9 mouse cellular contexts compared by ENCODE assay signal in the genomic region with DNA sequence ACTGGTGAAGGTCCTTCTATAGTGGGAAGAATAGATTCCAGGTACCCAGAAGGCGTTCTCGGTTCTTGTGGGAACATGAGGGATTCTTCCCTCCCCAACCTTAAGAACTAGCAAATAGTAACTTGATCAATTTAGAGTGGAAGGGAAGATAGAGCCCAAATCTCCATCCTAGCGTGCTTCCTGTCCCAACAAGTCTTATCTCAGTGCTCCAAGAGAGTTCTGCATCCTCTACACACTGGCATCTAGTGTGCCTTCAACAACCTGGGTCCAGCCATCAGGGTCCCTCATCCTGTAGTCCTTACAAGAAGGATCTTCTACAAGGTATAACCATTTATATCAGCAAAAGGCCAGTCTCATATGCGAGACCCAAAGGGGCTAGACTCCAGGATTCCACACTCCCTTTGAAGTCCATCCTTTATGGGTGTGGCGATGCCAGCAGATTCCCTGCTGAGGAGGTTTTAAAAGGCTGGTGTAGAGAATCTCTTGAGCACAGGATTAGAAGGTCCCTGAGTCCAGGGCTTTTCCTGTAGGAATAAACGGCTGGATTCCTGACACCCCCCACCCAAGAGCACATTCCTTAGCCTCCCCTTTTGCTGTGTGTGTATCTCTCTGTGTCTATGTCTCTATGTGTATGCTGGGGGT. TPM values are rescaled to one million over a fixed set of nuclear protein-coding genes. Genes with fewer than 3 reads are reported as not detected.
A peak's percentile ranks its signal among the peaks of the same experiment; 100 is the strongest.
DNase-seq lines count a peak whose midpoint lies in the region; ATAC-seq and TF ChIP-seq lines count a peak whose summit lies in the region.
"Had no signal": no experiment of that assay in that cellular context is flagged by ENCODE, and none has a peak within 500 bp of the region (broad histone marks: within the 10 kb centered on the region; RNA-seq: fewer than 3 reads in every experiment).

No protein-coding gene starts in this region.

- peaks cover 25% of the 10 kb centered on the region for H3K4me1 ChIP-seq in kidney, embryonic 16.5 days (ENCODE audit: insufficient read depth, low read length)
- peaks cover 4% of the 10 kb centered on the region for H3K4me1 ChIP-seq in cortical plate, adult 2 months (ENCODE audit: control insufficient read depth, insufficient read depth, low read length)
- peaks cover 34% of the 10 kb centered on the region for H3K4me1 ChIP-seq in intestine, embryonic 14.5 days (replicated peaks; ENCODE audit: control insufficient read depth, insufficient read depth, low read length)
- H3K4me1 ChIP-seq in neural tube, embryonic 14.5 days (ENCODE audit: control insufficient read depth, insufficient read depth, low read length): peaks cover 35% of the 10 kb centered on the region

- peak; percentile 12; the same call in 1 of the 2 replicates for ATAC-seq in kidney, embryonic 16.5 days (ENCODE audit: low FRiP score, low TSS enrichment)
- ATAC-seq in intestine, embryonic 14.5 days (replicated peaks; ENCODE audit: low FRiP score, low TSS enrichment, low read depth): no peak
- ATAC-seq in neural tube, embryonic 14.5 days (ENCODE audit: low read depth): no peak

- no peaks in the 10 kb centered on the region for H3K27me3 ChIP-seq in kidney, embryonic 16.5 days (ENCODE audit: insufficient read depth, low read length)
- no peaks in the 10 kb centered on the region for H3K27me3 ChIP-seq in intestine, embryonic 14.5 days (replicated peaks; ENCODE audit: control insufficient read depth, insufficient read depth, low read length)
- H3K27me3 ChIP-seq in neural tube, embryonic 14.5 days (ENCODE audit: control insufficient read depth, insufficient read depth, low read length): no peaks in the 10 kb centered on the region

- peak overlapping the region; percentile 70 for H3K4me3 ChIP-seq in kidney, embryonic 16.5 days (ENCODE audit: low read length)
- H3K4me3 ChIP-seq in cortical plate, adult 2 months (ENCODE audit: insufficient read depth, low read length): peak overlapping the region; percentile 66
- peak overlapping the region; percentile 59 for H3K4me3 ChIP-seq in intestine, embryonic 14.5 days (ENCODE audit: low read depth, low read length)
- peak overlapping the region; percentile 63 for H3K4me3 ChIP-seq in neural tube, embryonic 14.5 days (ENCODE audit: low read depth, low read length)

- no peak for TF ChIP-seq CTCF in cortical plate, adult 2 months (IDR thresholded peaks at IDR 0.05; ENCODE audit: extremely low read depth, insufficient read depth, low read length)

- no peaks in the 10 kb centered on the region for H3K9me3 ChIP-seq in kidney, embryonic 16.5 days (ENCODE audit: low read length)
- no peaks in the 10 kb centered on the region for H3K9me3 ChIP-seq in intestine, embryonic 14.5 days (ENCODE audit: control insufficient read depth, low read length)
- H3K9me3 ChIP-seq in neural tube, embryonic 14.5 days (ENCODE audit: control insufficient read depth, low read length): no peaks in the 10 kb centered on the region

- H3K9ac ChIP-seq in kidney, embryonic 16.5 days (replicated peaks; ENCODE audit: low read length): peak overlapping the region; percentile 78
- peak overlapping the region; percentile 60 for H3K9ac ChIP-seq in intestine, embryonic 14.5 days (ENCODE audit: low read length)
- peak overlapping the region; percentile 78 for H3K9ac ChIP-seq in neural tube, embryonic 14.5 days (replicated peaks; ENCODE audit: low read depth, low read length)

- WGBS in kidney, embryonic 16.5 days: 51% methylated on average over 6 of the region's 6 CpGs
- 46% methylated on average over 6 of the region's 6 CpGs for WGBS in intestine, embryonic 14.5 days
- WGBS in neural tube, embryonic 14.5 days: 50% methylated on average over 6 of the region's 6 CpGs

- no peak for DNase-seq in kidney, postnatal 25 days
- DNase-seq in intestine, embryonic 14.5 days (ENCODE audit: low spot score): peak; percentile 59
- DNase-seq in adrenal gland, adult 18-20 months (ENCODE audit: low spot score in 2 of 2): no peak
- no peak for DNase-seq in adrenal gland, postnatal 25 days
- no peak for DNase-seq in layer of hippocampus, postnatal 10 days (ENCODE audit: low spot score in 2 of 2)

- H3K36me3 ChIP-seq in kidney, embryonic 16.5 days (ENCODE audit: insufficient read depth, low read length): 0 out of 2 replicates have a peak, but pooled peaks cover 9% of the 10 kb centered on the region
- peaks cover 12% of the 10 kb centered on the region for H3K36me3 ChIP-seq in intestine, embryonic 14.5 days (ENCODE audit: control insufficient read depth, insufficient read depth, low read length)
- peaks cover 8% of the 10 kb centered on the region for H3K36me3 ChIP-seq in neural tube, embryonic 14.5 days (ENCODE audit: control insufficient read depth, insufficient read depth, low read length)

- peak overlapping the region; percentile 99 for H3K4me2 ChIP-seq in kidney, embryonic 16.5 days (replicated peaks; ENCODE audit: low read depth, low read length)
- H3K4me2 ChIP-seq in intestine, embryonic 14.5 days (ENCODE audit: low read length): peak overlapping the region; percentile 89
- H3K4me2 ChIP-seq in neural tube, embryonic 14.5 days (ENCODE audit: low read depth, low read length): peak overlapping the region; percentile 74

- peak overlapping the region; percentile 80; the same call in 1 of the 2 replicates for H3K27ac ChIP-seq in kidney, embryonic 16.5 days (ENCODE audit: low read length)
- H3K27ac ChIP-seq in cortical plate, adult 2 months (ENCODE audit: insufficient read depth, low read length): no peak overlapping the region; the same call in 1 of the 2 replicates
- peak overlapping the region; percentile 92 for H3K27ac ChIP-seq in intestine, embryonic 14.5 days (ENCODE audit: low read depth)
- peak overlapping the region; percentile 82 for H3K27ac ChIP-seq in neural tube, embryonic 14.5 days (ENCODE audit: low read depth, low read length)

- TF ChIP-seq POLR2A in cortical plate, adult 2 months (IDR thresholded peaks at IDR 0.05; ENCODE audit: extremely low read depth, insufficient read depth, low read length): no peak

RNA-seq across cellular contexts. Expression of a gene that starts 8.7 kb away (rescaled TPM):
- polyA plus RNA-seq in kidney, embryonic 16.5 days (2015; fragmentation: Nextera tagmentation; extraction: Ambion mirVana): 77.0 and 82.4 TPM in 2 replicates
- polyA plus RNA-seq in cortical plate, adult 2 months (2012; rRNA removed): 19.9 and 22.3 TPM in 2 replicates
- 43.9 and 49.7 TPM in 2 replicates for polyA plus RNA-seq in intestine, embryonic 14.5 days (2014; fragmentation: Nextera tagmentation; extraction: Ambion mirVana)
- polyA plus RNA-seq in neural tube, embryonic 14.5 days (2014; fragmentation: Nextera tagmentation; extraction: Ambion mirVana): 50.4 and 55.1 TPM in 2 replicates
- total RNA-seq in adrenal gland, adult 18-20 months (2021): 10 to 100 TPM; 25.6 to 42.3 TPM
- total RNA-seq in adrenal gland, postnatal 25 days (2021): 36.9 and 51.4 TPM in 2 replicates
- total RNA-seq in layer of hippocampus, postnatal 10 days (2021): 10 to 100 TPM; 33.6 to 34.1 TPM

RNA-seq across cellular contexts. Expression of a gene that starts 9.7 kb away (rescaled TPM):
- 38.8 and 41.6 TPM in 2 replicates for polyA plus RNA-seq in kidney, embryonic 16.5 days (2015; fragmentation: Nextera tagmentation; extraction: Ambion mirVana)
- 44.9 and 46.1 TPM in 2 replicates for polyA plus RNA-seq in cortical plate, adult 2 months (2012; rRNA removed)
- 59.9 and 60.7 TPM in 2 replicates for polyA plus RNA-seq in intestine, embryonic 14.5 days (2014; fragmentation: Nextera tagmentation; extraction: Ambion mirVana)
- 49.8 and 63.3 TPM in 2 replicates for polyA plus RNA-seq in neural tube, embryonic 14.5 days (2014; fragmentation: Nextera tagmentation; extraction: Ambion mirVana)
- total RNA-seq in adrenal gland, adult 18-20 months (2021): 10 to 100 TPM; 20.4 to 22.3 TPM
- total RNA-seq in adrenal gland, postnatal 25 days (2021): 33.2 and 38.8 TPM in 2 replicates
- total RNA-seq in layer of hippocampus, postnatal 10 days (2021): 10 to 100 TPM; 20.7 to 22.7 TPM

RNA-seq across cellular contexts. Expression of a gene that starts 15.4 kb away (rescaled TPM):
- not detected in 2 replicates for polyA plus RNA-seq in kidney, embryonic 16.5 days (2015; fragmentation: Nextera tagmentation; extraction: Ambion mirVana)
- not detected in 2 replicates for polyA plus RNA-seq in cortical plate, adult 2 months (2012; rRNA removed)
- not detected in 2 replicates for polyA plus RNA-seq in intestine, embryonic 14.5 days (2014; fragmentation: Nextera tagmentation; extraction: Ambion mirVana)
- not detected in 2 replicates for polyA plus RNA-seq in neural tube, embryonic 14.5 days (2014; fragmentation: Nextera tagmentation; extraction: Ambion mirVana)
- total RNA-seq in adrenal gland, adult 18-20 months (2021): not detected
- total RNA-seq in adrenal gland, postnatal 25 days (2021): not detected in 2 replicates
- not detected for total RNA-seq in layer of hippocampus, postnatal 10 days (2021)
- total RNA-seq: left cerebral cortex, adult 18-20 months had no signal

RNA-seq across cellular contexts. Expression of a gene that starts 23.4 kb away (rescaled TPM):
- 1.5 and 1.7 TPM in 2 replicates for polyA plus RNA-seq in kidney, embryonic 16.5 days (2015; fragmentation: Nextera tagmentation; extraction: Ambion mirVana)
- polyA plus RNA-seq in cortical plate, adult 2 months (2012; rRNA removed): 0.33 and 0.66 TPM in 2 replicates
- polyA plus RNA-seq in intestine, embryonic 14.5 days (2014; fragmentation: Nextera tagmentation; extraction: Ambion mirVana): 1.5 and 1.7 TPM in 2 replicates
- 1.7 and 1.8 TPM in 2 replicates for polyA plus RNA-seq in neural tube, embryonic 14.5 days (2014; fragmentation: Nextera tagmentation; extraction: Ambion mirVana)
- not detected for total RNA-seq in adrenal gland, adult 18-20 months (2021)
- not detected in 2 replicates for total RNA-seq in adrenal gland, postnatal 25 days (2021)
- under 1 TPM; 0.11 to 0.23 TPM for total RNA-seq in layer of hippocampus, postnatal 10 days (2021)

RNA-seq across cellular contexts. Expression of a gene that starts 27.9 kb away (rescaled TPM):
- 68.5 and 73.6 TPM in 2 replicates for polyA plus RNA-seq in kidney, embryonic 16.5 days (2015; fragmentation: Nextera tagmentation; extraction: Ambion mirVana)
- 31.6 and 34.2 TPM in 2 replicates for polyA plus RNA-seq in cortical plate, adult 2 months (2012; rRNA removed)
- 32.3 and 33.7 TPM in 2 replicates for polyA plus RNA-seq in intestine, embryonic 14.5 days (2014; fragmentation: Nextera tagmentation; extraction: Ambion mirVana)
- 8.3 and 15.3 TPM in 2 replicates for polyA plus RNA-seq in neural tube, embryonic 14.5 days (2014; fragmentation: Nextera tagmentation; extraction: Ambion mirVana)
- total RNA-seq in adrenal gland, adult 18-20 months (2021): 100 to 1,000 TPM; 107 to 134 TPM
- total RNA-seq in adrenal gland, postnatal 25 days (2021): 114 and 134 TPM in 2 replicates
- 10 to 100 TPM; 36.9 to 39.4 TPM for total RNA-seq in layer of hippocampus, postnatal 10 days (2021)
